Mouse (Mus musculus) right cerebral cortex, adult 2 months (tissue): ENCODE measurements around the gene Dtx1.

ENCODE experiments used
- DNase-seq, 2 experiments: peaks; one replicate each; pipeline ENCODE4 v3.0.0; 2021 to 2022; ENCODE audit warnings: low spot score in 2 of 2

Gene Dtx1

DNA sequence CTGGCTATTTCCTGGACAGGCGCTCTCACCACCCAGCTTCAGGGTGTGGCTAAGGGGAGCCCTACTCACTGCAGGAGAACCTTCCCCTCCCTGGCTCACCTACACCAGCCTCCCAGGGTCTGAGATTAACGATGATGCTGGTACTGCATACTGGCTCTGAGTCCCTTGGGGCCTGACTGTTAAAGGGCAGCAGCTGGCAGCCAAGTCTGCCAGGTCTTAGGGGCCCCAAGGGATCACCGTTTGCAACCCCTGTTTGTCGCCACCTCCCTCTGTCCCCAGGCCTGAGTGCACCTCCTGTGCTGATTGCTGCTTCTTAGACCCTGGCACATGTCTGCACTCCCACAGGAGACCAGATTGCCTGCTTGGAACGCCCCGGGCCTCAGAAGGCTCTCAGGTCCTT, 7.3 kb downstream of the Dtx1 start:
- no peak for DNase-seq

DNA sequence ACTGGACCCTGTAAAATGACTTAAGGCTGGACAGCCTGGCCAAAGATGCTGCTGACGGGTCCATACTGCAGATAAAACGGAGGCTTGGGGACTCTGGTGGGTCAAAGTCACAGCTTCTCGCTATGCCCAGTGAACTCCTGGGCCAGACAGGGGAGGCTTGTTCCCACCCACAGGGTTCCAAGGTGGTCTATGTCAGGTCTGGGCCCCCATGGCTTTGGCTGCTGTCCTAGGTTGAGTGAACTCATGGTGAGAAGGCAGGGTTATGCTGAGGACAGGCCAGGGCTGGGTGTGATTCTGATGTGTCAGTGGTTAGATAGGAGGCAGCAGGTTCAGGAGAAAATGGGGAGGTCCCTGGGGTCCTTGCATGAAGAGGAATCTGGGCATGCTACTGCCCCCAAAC, 8.1 kb downstream of the Dtx1 start:
- DNase-seq, result no peak

DNA sequence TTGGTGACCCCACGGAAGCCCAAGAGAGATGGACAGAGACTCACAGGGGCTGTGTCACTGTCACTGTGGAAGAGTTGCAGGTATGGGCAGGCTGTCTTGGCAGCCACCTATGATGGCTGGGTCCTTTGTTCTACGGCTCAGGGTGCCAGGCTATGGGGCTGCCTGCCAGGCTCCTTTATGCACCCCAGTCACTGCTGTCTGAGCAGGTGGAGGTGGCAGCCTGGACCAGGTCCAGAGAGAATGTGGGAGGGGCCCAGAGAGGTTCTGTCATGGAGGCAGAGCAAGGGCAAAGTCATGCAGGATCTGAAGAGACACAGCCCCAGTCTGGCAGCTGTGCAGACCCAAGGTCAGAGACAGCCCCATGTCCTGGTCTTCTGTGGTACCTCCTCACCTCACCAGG, 8.8 kb downstream of the Dtx1 start:
- no peak for DNase-seq

DNA sequence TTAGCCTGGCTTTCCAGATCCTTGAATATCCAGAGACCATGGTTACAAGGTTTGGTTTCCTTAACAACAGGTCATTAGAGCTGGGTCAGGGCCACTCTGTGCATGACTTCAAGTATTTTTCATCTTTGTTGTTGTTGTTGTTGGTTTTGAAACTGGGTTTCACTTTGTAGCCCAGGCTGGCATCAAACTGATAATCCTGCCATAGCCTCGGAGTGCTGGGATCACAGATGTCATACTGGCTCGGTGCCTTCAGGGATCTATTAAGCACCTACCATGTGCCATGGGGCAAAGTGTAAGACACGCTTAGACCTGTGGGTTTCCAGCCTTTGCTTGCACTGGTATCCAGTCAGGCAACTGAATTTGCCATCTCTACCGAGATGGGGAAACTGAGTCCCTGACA, 9.3 kb downstream of the Dtx1 start:
- DNase-seq, result no peak

DNA sequence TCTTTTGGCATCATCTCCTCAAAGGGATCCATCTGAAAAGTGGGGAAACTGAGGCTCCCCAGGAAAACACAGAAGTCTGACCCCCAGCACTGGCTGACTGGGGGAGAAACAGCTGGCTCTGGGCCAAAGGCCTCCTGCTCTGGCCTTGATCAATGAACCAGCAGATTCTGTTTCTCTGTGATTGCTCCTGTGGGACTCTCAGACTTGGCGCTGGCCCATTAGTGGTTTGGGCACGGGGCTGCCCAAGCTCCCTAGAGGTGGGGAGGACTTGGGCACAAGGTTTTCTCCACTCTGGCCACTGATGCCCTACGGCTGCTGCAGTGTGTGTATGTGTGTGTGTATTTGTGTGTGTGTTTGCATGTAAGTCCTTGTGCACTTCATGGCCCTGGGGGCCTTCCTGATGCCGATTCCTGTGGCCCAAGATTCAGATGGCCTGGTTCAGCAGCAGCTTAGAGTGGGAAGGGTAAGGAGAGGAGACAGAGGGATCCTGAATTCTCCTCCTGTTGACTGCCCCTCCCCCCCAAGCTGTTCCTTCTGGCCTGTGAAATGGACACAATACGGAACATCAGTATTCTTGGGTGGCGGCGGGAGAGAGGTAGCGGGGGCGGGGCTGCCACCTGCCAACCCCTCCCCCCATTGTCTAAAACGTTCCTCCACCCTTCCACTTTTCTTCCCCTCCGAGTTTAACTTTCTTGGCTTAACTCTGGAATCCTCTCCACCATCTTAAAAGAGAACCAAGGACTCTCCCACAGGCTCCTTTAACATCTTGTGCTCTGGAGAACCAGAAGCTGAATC, 10.5 kb downstream of the Dtx1 start:
- no peak for DNase-seq

DNA sequence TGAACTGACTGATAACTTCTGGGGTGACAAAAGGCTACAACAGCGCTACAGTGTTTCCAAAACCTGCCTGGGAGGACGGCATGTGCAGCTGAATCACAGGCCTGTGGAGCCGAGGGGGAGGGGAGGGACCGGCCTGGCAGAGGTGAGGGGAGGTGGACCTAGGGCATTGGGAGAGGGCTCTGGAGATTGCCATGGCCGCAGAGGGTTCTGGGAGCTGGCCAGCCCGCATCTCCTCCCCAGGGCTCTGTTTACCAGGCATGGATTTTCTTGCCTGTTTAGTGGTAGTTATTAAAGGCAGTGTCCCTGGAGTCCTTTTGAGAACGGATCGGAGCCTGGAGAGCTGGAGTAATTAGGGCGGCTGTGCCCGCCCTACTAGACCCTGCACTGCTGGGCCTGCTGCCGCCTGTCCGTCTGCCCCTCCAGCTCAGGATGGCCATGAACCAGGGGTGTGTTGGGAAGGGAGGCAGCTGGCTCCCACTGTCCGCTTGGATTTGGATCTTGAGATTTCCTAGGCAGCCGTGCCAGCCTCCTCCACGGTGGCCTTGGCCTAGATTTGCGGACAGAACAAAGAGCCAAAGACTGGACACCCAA, 12.8 kb downstream of the Dtx1 start:
- DNase-seq, result peak in 1 of 2 experiments; percentile 48

DNA sequence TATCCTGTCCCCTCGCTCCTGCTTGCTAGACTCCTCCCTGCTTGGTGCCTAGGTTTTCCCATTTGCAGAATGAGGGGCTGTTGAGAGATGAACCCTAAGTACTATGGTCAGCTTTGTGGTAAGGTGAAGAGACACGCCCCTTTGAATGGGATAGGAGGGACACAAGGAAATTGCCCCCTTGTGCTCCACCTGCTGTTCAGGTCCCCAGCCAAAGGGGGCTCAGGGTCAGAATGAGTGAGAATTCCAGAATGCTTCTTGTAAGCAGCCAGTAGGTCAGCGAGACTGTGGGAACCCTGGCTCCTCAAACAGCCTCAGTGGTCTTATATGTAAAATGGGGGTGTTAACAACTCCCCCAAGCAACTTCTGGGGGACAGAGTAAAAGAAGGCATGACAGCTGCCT, 13.5 kb downstream of the Dtx1 start:
- no peak for DNase-seq

DNA sequence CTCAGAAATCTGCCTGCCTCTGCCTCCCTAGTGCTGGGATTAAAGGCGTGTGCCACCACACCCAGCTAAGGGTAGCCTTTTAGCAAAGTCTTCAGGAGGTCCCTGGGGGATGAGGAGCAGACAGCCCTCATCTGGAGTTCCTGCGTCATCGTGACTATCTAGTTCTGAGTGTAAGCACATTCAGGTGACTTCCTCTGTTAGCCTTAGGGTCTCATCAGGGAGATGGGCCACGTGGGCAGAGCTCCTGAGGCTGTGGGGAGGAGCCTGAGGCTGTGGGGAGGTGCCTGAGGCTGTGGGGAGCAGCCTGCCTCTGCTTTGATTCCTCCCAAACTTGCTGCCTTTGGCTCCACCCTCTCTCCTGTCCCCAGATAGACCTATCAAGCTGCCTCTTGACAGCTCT, 14.9 kb downstream of the Dtx1 start:
- no peak for DNase-seq

DNA sequence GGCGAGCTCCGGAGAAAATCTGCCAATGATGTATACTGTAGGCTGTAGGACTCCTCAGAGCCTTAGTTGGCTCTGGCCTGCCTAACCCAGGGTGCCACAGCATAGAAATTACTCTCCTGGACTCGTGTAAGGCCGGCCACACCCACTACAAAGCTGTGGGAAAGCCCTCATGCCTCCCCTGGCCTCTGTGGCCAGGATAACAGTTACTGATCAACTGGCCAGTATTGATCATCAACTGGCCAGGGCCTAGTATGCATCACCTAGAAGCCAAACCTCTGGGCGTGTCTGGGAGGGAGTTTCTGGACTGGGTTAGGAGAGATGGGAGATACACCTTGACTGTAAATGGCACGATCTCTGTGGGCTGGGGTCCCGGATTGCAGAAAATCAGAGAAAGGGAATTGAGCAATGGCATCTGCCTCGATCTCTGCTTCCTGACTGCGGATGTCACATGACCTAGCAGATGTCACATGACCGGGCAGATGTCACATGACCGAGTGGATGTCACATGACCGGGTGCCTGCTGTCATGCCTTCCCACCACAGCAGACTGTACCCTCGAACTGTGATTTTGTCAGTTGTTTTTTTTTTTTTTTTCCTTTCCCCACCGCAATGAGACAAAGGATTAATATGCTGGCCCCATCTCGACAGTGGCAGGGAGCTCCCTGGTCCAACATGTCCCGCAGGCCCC, 15.5 kb downstream of the Dtx1 start:
- no peak for DNase-seq

DNA sequence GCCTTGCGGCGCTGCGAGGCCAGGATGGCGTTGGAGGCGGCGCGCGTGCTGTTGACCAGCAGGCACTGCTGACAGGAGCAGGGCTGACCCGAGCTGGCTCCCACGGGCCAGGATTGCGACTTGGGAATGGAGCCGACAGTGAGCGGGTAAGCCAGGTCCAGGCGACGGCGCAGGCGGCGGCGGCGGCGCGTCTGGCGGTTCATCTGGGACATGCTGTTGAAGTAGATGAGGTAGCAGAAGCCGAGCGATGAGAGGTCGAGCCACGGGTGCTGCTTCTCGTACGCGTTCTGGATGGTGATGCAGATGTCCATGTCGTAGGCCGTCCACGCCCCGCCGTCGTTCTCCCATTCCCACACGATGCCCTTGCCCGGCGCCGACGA, 17.0 kb downstream of the Dtx1 start:
- DNase-seq, result peak in 1 of 2 experiments; percentile 43

DNA sequence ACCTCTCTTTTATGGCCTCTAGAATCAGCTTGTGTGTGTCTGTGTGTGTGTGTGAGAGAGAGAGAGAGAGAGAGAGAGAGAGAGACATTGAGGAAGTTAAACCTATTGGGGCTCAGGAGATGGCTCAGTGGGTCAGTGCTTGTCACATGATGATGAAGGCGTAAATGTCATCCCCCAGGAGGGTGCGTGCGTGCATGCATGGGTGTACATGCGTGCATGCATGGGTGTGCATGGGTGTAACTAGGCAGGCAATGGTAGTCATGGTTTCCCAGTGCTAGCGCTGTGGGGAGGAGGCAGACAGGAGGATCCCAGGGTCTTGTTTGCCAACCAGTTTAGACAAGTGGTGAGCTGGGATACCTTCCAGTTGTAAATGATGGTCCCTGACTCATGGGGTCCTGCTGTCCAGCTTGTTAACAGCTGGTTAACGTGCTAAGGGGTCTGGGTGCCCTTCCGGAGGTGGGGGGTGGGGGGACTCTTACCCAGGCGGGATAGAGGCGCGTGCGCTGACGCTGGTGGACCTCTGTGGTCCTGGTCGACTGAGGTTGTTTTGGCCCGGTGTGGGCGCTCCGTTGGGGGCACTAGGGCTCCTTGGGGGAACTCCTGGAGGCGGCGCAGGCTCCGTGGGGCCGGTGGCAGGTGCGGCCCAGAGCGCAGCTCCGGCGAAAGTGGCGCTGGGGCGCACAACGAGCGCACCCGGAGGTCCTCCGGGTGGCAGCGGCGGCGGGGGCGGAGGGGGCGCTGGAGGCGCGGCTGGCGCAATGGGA, 17.6 kb downstream of the Dtx1 start:
- DNase-seq, result no peak

DNA sequence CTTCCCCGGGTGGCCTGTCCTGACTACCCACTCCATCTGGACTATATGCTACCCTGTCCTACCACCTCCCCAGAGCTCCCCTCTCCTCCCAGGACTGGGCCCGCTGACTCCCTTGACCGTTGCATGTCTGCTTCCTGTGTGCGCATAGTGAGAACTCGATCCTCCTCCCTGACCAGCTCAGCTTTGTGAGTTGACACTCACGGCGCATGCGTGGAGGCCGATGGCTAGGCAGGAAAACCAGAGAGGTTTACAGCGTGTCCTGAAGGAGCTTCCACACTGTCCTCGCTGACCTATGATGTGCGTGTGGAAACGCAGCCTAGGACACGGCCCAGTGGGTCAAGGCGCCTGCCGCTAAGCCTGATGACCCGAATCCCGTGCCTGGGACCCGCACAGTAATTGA, 19.7 kb downstream of the Dtx1 start:
- no peak for DNase-seq

DNA sequence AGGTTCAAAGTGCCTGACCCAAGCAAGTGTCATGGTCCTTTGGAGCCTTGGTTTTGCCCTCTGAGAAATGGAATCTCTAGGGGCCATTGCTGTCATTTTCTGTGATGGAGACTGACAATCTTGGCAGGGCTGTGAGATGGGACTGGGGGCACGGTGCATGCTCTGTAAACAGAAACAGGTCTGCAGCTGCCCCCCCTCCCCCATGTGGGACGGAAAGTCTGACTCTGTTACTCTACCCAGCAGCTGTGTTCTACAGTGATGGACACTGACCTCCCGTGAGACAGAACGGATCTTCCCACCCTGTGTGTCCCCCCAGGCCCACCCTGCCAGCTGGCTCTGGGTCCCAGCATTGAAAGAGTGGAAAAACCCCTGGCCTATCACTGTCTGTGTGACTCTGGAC, 21.3 kb downstream of the Dtx1 start:
- no peak for DNase-seq

DNA sequence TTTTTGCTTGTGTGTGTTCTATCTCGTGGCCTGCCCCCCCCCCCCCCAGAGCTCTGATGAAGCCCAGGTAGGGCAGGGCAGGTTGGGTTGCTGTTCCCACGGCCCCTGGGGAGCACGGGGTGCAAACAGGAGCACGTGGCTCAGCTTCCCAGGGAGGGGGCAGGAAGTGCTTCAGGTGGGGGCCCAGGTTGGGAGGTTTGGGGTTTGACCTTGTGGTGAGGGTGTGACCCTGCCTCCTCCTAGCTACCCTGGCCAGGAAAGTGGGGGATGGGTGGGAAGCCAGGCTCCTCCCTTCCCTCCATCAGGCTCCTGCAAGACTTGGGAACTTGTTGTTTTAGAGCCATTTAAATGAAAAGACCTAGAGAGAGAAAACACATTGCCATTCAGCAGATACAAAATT, 23.3 kb downstream of the Dtx1 start:
- DNase-seq, result no peak

DNA sequence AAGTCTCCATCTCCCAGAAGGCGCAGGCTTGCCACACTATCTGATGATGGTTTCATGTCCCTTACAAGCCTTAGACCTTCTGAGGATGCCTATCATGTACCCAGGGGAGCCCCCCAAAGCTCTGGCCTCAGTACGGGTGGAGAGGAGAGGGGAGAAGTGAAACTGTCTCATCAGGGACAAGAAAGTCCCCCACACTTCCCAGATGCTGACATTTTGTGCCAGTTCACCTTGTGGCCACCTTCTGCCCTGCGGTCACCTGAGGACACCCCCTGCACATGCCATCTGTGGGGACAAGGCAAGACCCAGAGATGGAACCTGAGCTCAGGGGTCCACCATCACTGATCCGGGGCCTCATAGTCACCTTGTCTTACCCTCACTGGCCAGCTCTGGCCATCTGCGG, 23.8 kb downstream of the Dtx1 start:
- DNase-seq, result no peak

DNA sequence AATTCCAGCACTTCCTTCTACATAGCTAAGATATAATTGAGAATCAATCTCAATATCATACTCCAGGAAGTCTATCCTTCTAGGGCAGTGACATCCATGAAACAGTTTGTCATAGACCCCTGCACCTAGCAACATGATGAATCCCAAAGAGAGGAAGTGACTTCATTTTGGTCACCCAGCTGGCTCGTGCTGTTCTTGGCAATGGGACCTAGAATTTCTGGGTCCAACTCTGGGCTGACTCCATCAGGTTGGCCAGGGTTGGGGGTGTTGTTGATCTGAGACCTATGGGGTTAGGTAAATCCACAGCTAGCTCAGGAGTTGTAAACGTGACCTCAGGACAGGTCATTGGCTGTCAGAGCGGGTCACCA, 24.3 kb downstream of the Dtx1 start:
- no peak for DNase-seq

DNA sequence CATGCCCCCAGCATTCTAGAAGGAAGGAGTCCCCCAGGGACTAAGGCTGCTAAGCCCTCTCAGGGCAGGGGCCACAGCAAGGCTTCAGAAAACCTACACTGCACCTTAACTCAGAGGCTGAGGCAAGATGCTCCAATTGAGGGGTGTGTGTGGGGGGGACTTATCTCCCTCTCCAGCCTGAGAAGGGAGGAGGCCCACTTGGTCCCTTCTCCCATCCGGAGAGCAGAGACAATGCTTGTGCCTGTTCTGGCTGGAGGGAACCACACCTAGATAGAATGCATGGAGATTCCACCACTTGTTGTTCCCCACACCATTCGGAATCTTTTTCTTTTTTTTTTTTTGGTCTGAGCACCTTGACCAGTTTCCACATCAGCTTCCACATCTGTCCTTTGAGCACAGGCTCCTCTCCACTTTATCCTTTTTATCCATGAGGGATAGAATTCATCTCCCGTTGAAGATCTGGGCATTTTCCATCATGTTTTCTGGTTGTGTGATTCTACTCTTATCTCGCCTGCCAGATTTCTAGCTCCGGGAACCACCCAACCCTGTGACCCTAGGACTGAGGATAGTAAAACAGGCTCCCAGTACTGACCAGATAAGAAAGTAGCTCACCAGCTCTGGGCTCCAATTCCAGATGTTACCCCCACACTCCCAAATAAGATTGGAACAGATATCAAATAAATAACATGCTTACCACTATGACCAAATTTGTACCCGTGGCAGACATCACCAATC, 24.8 kb downstream of the Dtx1 start:
- no peak for DNase-seq

DNA sequence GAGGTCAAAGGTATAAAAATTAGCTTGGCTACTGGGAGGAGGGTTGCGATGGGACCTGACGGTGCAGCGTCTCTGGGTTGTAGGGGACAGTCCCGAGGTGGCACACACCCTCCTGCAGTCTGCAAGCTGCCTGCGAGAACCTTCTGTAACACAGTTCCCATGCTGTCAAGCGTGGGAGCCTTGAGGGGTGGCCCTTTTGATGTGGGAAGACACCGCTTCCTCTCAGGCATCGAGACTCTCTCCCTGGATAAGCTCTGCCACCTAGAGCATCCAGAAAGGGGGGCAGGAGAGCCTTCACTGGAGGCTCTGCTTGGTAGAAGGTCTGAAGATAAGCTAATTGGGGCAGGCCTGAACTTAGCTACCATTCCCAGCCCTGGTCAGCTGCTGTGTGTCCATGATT, 26.0 kb downstream of the Dtx1 start:
- no peak for DNase-seq

DNA sequence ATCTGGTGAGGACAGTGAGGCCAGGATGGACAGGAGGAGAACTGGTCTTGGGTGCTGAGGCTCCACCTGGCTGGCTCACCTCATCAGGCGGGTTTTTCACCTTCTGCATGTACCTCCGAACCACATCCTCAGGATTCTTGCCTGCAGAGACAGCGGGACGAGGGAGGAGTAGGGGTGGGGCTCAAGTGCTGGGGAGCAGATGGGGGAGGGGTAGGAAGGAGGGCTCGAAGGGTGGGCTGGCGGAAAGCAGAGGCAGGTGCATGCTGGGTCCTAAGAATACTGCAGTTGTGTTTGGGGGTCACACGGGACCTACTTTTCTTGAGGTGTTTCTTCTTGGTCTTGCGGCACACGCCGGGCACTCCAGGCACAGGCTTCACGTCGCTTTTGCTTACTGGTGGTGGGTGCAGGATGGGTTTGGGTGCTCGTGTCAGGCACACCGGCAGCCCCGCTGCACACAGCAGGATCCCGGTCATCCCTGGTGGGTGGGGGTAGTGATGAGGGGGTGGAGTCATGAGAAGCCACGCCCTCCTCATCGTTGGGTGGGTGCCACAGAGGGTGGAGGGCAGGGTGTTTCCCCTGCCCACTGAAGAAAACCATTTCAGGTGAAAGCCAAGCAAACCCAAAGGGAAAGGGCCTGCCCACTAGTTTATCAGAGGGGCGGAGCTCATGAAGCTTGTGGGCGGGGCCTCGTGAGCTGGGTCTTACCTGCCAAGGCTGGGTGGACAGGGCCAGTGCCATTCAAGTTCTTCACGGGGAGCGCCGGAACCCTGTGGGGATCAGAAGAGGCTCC, 28.6 kb downstream of the Dtx1 start:
- DNase-seq, result no peak

DNA sequence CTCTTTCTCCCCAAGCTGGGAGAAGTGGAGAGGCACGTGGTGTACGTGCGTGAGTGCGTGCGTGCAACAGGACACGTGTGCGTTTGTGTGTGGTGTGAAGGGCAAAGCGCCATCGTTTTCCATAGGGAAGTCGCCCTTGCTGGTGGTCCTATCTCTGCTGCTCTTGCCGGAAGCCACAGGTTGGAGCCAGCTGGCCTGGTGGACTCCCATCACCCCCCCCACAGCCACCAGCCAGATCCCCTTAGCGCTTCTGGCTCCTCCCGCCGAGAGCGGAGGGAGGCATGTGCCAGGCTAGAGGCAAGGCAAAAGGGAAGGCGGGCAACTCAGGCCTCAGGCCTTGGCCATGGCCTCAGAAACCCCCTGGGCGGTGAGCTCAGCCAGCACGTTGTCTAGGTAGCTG, 30.8 kb downstream of the Dtx1 start:
- DNase-seq, result peak in 1 of 2 experiments; percentile 39
